Comparison of ENCODE assay signal across 7 mouse cellular contexts in genomic region chr12:80792867-80793266, GRCm38 (mm10). TPM values are rescaled to one million over a fixed set of nuclear protein-coding genes. Genes with fewer than 3 reads are reported as not detected.
DNase-seq lines count a peak whose midpoint lies in the region; ATAC-seq and TF ChIP-seq lines count a peak whose summit lies in the region.

No protein-coding gene starts in this region.

- peak overlapping the region; percentile 76 for H3K4me2 ChIP-seq in liver, embryonic 11.5 days

- H3K27me3 ChIP-seq in liver, embryonic 11.5 days (replicated peaks; ENCODE audit: control insufficient read depth, insufficient read depth, low read length), result no peaks in the 10 kb centered on the region
- H3K27me3 ChIP-seq in spleen, adult 2 months (ENCODE audit: control insufficient read depth, insufficient read depth, low read length), result no peaks in the 10 kb centered on the region; the same call in 1 of the 2 replicates

- H3K36me3 ChIP-seq in liver, embryonic 11.5 days (ENCODE audit: control insufficient read depth, insufficient read depth, low read length), result no peaks in the 10 kb centered on the region
- no peaks in the 10 kb centered on the region for H3K36me3 ChIP-seq in spleen, adult 2 months (ENCODE audit: control insufficient read depth, insufficient read depth, low read length)

- no peak for ATAC-seq in liver, embryonic 11.5 days (replicated peaks; ENCODE audit: low FRiP score)

- WGBS in liver, embryonic 11.5 days, result 44% methylated on average over 5 of the region's 5 CpGs
- 6% methylated on average over 5 of the region's 5 CpGs for WGBS in spleen, adult 2 months

- peaks cover 12% of the 10 kb centered on the region for H3K4me1 ChIP-seq in embryonic fibroblast, embryonic 13.5 days (ENCODE audit: control insufficient read depth, insufficient read depth, low read length)
- H3K4me1 ChIP-seq in liver, embryonic 11.5 days (replicated peaks; ENCODE audit: control insufficient read depth, insufficient read depth, low read length), result peaks cover 35% of the 10 kb centered on the region
- peaks cover 11% of the 10 kb centered on the region for H3K4me1 ChIP-seq in spleen, adult 2 months (ENCODE audit: control insufficient read depth, insufficient read depth, insufficient read length)

- no peak for TF ChIP-seq CTCF in embryonic fibroblast, embryonic 13.5 days (IDR thresholded peaks at IDR 0.05; ENCODE audit: borderline replicate concordance, insufficient read depth, low read length)
- no peak for TF ChIP-seq CTCF in spleen, adult 2 months (IDR thresholded peaks at IDR 0.05; ENCODE audit: extremely low read depth, insufficient read depth, insufficient read length, insufficient replicate concordance)

- peak overlapping the region; percentile 34 for H3K4me3 ChIP-seq in embryonic fibroblast, embryonic 13.5 days (ENCODE audit: insufficient read depth, low read length)
- peak overlapping the region; percentile 23 for H3K4me3 ChIP-seq in liver, embryonic 11.5 days (ENCODE audit: low read depth, low read length)
- H3K4me3 ChIP-seq in spleen, adult 2 months (ENCODE audit: extremely low read depth, insufficient read depth, insufficient read length), result peak overlapping the region; percentile 25

- H3K27ac ChIP-seq in embryonic fibroblast, embryonic 13.5 days (ENCODE audit: insufficient read depth, low read length), result no peak overlapping the region
- no peak overlapping the region for H3K27ac ChIP-seq in liver, embryonic 11.5 days (ENCODE audit: low read depth, low read length)
- peak overlapping the region; percentile 74 for H3K27ac ChIP-seq in spleen, adult 2 months (ENCODE audit: insufficient read depth, low read length)

- H3K9me3 ChIP-seq in liver, embryonic 11.5 days (ENCODE audit: control insufficient read depth, low read length), result no peaks in the 10 kb centered on the region

- no peak for TF ChIP-seq POLR2A in embryonic fibroblast, embryonic 13.5 days (IDR thresholded peaks at IDR 0.05; ENCODE audit: low read depth, low read length)
- peak; percentile 12; the same call in 1 of the 2 replicates for TF ChIP-seq POLR2A in spleen, adult 2 months (IDR thresholded peaks at IDR 0.05; ENCODE audit: low read depth, low read length)

- 0 out of 2 replicates have a peak overlapping the region, but pooled peaks have one; percentile 34 for H3K9ac ChIP-seq in liver, embryonic 11.5 days (ENCODE audit: low read depth, low read length)

- DNase-seq in 3T3-L1 (ENCODE audit: low read depth, low spot score), result peak; percentile 32
- peak; percentile 92 for DNase-seq in A20 (ENCODE audit: low read depth, low spot score)
- DNase-seq in liver, embryonic 11.5 days (ENCODE audit: low spot score), result no peak
- peak; percentile 83 to 84 for DNase-seq in spleen, adult 2 months (ENCODE audit: low read depth in 1 of 2, low spot score in 2 of 2)
- DNase-seq in c-Kit-positive CD71-positive TER-119-positive erythroid progenitor cells, embryonic 14.5 days (ENCODE audit: low spot score), result no peak
- DNase-seq in yolk sac, embryonic 10.5 days (ENCODE audit: low spot score), result no peak

RNA-seq across cellular contexts. Expression of gene Susd6, which starts 2.6 kb away (rescaled TPM):
- polyA plus RNA-seq in embryonic fibroblast, embryonic 13.5 days (2011; ENCODE audit: insufficient read length, low read depth, missing spikeins), result 73.7 and 75.3 TPM in 2 replicates
- polyA plus RNA-seq in liver, embryonic 11.5 days (2014; fragmentation: Nextera tagmentation; extraction: Ambion mirVana), result 21.5 and 21.7 TPM in 2 replicates
- polyA plus RNA-seq in spleen, adult 2 months (2012; rRNA removed), result 32.0 and 49.8 TPM in 2 replicates

RNA-seq across cellular contexts. Expression of gene Ccdc177, which starts 32.4 kb away (rescaled TPM):
- not detected in 2 replicates for polyA plus RNA-seq in embryonic fibroblast, embryonic 13.5 days (2011; ENCODE audit: insufficient read length, low read depth, missing spikeins)
- polyA plus RNA-seq in liver, embryonic 11.5 days (2014; fragmentation: Nextera tagmentation; extraction: Ambion mirVana), result not detected in 2 replicates
- not detected in 2 replicates for polyA plus RNA-seq in spleen, adult 2 months (2012; rRNA removed)

Comparison
In these comparisons a context has a peak if more than half of its experiments do, and no peak if none do; other contexts are left out.
1. DNase-seq: peak in 3T3-L1 (single experiment), A20 (single experiment) and spleen, adult 2 months (2 of 2); none in liver, embryonic 11.5 days (single experiment), c-Kit-positive CD71-positive TER-119-positive erythroid progenitor cells, embryonic 14.5 days (single experiment) and yolk sac, embryonic 10.5 days (single experiment).
2. Peak in every context shown above with its lines, with median percentiles within 50 percentile points of each other: H3K4me3 ChIP-seq.